Mouse (Mus musculus): Measurements from ENCODE around the gene Zfhx3. TPM values are rescaled to one million over a fixed set of nuclear protein-coding genes. Genes with fewer than 3 reads are reported as not detected.

Zfhx3 gene
- polyA plus RNA-seq, 1 experiment from 2014 or later: 3.3 TPM

GRCm38 (mm10) chr8:108612815-108613214, 670.4 kb downstream of the Zfhx3 start:
- Histone ChIP-seq H3K4me2 (ENCODE audit: low read depth, low read length) (no peak overlapping the region; the same call in 1 of the 2 replicates), H3K27ac (ENCODE audit: low read length) (no peak overlapping the region), H3K9me3 (replicated peaks; ENCODE audit: control insufficient read depth, low read length) (no peaks in the 10 kb centered on the region), H3K27me3 (ENCODE audit: control insufficient read depth, insufficient read depth, low read length) (no peaks in the 10 kb centered on the region), H3K9ac (ENCODE audit: low read length) (no peak overlapping the region), H3K4me3 (ENCODE audit: low read length) (no peak overlapping the region), H3K4me1 (ENCODE audit: control insufficient read depth, insufficient read depth, low read length) (peaks cover 7% of the 10 kb centered on the region), H3K36me3 (ENCODE audit: control insufficient read depth, insufficient read depth) (no peaks in the 10 kb centered on the region)
- WGBS: 18% methylated on average over 5 of the region's 5 CpGs
- no peak for ATAC-seq (replicated peaks; ENCODE audit: extremely low read depth, insufficient read depth, low FRiP score)

- 47% methylated on average over 2 of the region's 2 CpGs for WGBS
- H3K36me3 ChIP-seq (ENCODE audit: control insufficient read depth, insufficient read depth): no peaks in the 10 kb centered on the region
- H3K27ac ChIP-seq (ENCODE audit: low read length): no peak overlapping the region
- H3K27me3 ChIP-seq (ENCODE audit: control insufficient read depth, insufficient read depth, low read length): no peaks in the 10 kb centered on the region
- H3K4me2 ChIP-seq (ENCODE audit: low read depth, low read length): no peak overlapping the region
- H3K9ac ChIP-seq (ENCODE audit: low read length): no peak overlapping the region
- no peak for ATAC-seq (replicated peaks; ENCODE audit: extremely low read depth, insufficient read depth, low FRiP score)
- H3K4me1 ChIP-seq (ENCODE audit: control insufficient read depth, insufficient read depth, low read length): peaks cover 7% of the 10 kb centered on the region
- H3K4me3 ChIP-seq (ENCODE audit: low read length): no peak overlapping the region
- H3K9me3 ChIP-seq (replicated peaks; ENCODE audit: control insufficient read depth, low read length): no peaks in the 10 kb centered on the region
Observed at GRCm38 (mm10) chr8:108613280-108613679, 670.8 kb downstream of the Zfhx3 start.

- no peak for ATAC-seq (replicated peaks; ENCODE audit: extremely low read depth, insufficient read depth, low FRiP score)
- WGBS: 52% methylated on average over 7 of the region's 7 CpGs
- no peaks in the 10 kb centered on the region for H3K9me3 ChIP-seq (replicated peaks; ENCODE audit: control insufficient read depth, low read length)
- no peak overlapping the region for H3K9ac ChIP-seq (ENCODE audit: low read length)
- H3K4me3 ChIP-seq (ENCODE audit: low read length): no peak overlapping the region
- no peaks in the 10 kb centered on the region for H3K4me1 ChIP-seq (ENCODE audit: control insufficient read depth, insufficient read depth, low read length)
- no peak overlapping the region for H3K27ac ChIP-seq (ENCODE audit: low read length)
- no peaks in the 10 kb centered on the region for H3K36me3 ChIP-seq (ENCODE audit: control insufficient read depth, insufficient read depth)
- H3K27me3 ChIP-seq (ENCODE audit: control insufficient read depth, insufficient read depth, low read length): no peaks in the 10 kb centered on the region
- H3K4me2 ChIP-seq (ENCODE audit: low read depth, low read length): no peak overlapping the region
Observed at GRCm38 (mm10) chr8:108621296-108621695, 678.9 kb downstream of the Zfhx3 start.

- Histone ChIP-seq H3K9ac (ENCODE audit: low read length) (no peak overlapping the region), H3K9me3 (replicated peaks; ENCODE audit: control insufficient read depth, low read length) (no peaks in the 10 kb centered on the region), H3K4me1 (ENCODE audit: control insufficient read depth, insufficient read depth, low read length) (no peaks in the 10 kb centered on the region), H3K27ac (ENCODE audit: low read length) (no peak overlapping the region), H3K4me2 (ENCODE audit: low read depth, low read length) (no peak overlapping the region), H3K27me3 (ENCODE audit: control insufficient read depth, insufficient read depth, low read length) (no peaks in the 10 kb centered on the region), H3K4me3 (ENCODE audit: low read length) (no peak overlapping the region), H3K36me3 (ENCODE audit: control insufficient read depth, insufficient read depth) (no peaks in the 10 kb centered on the region)
- WGBS: 31% methylated on average over 5 of the region's 5 CpGs
- ATAC-seq (replicated peaks; ENCODE audit: extremely low read depth, insufficient read depth, low FRiP score): 0 out of 2 replicates have a peak, but pooled peaks have one; percentile 32
Observed at GRCm38 (mm10) chr8:108623660-108624059, 681.2 kb downstream of the Zfhx3 start.

GRCm38 (mm10) chr8:108625571-108626120, 683.2 kb downstream of the Zfhx3 start:
- WGBS: 75% methylated on average over 9 of the region's 9 CpGs
- Histone ChIP-seq H3K4me2 (ENCODE audit: low read depth, low read length) (no peak overlapping the region), H3K4me3 (ENCODE audit: low read length) (no peak overlapping the region), H3K9ac (ENCODE audit: low read length) (no peak overlapping the region), H3K36me3 (ENCODE audit: control insufficient read depth, insufficient read depth) (no peaks in the 10 kb centered on the region), H3K9me3 (replicated peaks; ENCODE audit: control insufficient read depth, low read length) (no peaks in the 10 kb centered on the region), H3K27ac (ENCODE audit: low read length) (no peak overlapping the region), H3K27me3 (ENCODE audit: control insufficient read depth, insufficient read depth, low read length) (no peaks in the 10 kb centered on the region), H3K4me1 (ENCODE audit: control insufficient read depth, insufficient read depth, low read length) (no peaks in the 10 kb centered on the region)
- ATAC-seq (replicated peaks; ENCODE audit: extremely low read depth, insufficient read depth, low FRiP score): no peak

GRCm38 (mm10) chr8:108631069-108631468, 688.6 kb downstream of the Zfhx3 start:
- H3K9ac ChIP-seq (ENCODE audit: low read length): no peak overlapping the region
- H3K27ac ChIP-seq (ENCODE audit: low read length): no peak overlapping the region
- no peaks in the 10 kb centered on the region for H3K27me3 ChIP-seq (ENCODE audit: control insufficient read depth, insufficient read depth, low read length)
- no peak for ATAC-seq (replicated peaks; ENCODE audit: extremely low read depth, insufficient read depth, low FRiP score)
- H3K4me1 ChIP-seq (ENCODE audit: control insufficient read depth, insufficient read depth, low read length): no peaks in the 10 kb centered on the region
- H3K4me3 ChIP-seq (ENCODE audit: low read length): no peak overlapping the region
- H3K4me2 ChIP-seq (ENCODE audit: low read depth, low read length): no peak overlapping the region
- no peaks in the 10 kb centered on the region for H3K36me3 ChIP-seq (ENCODE audit: control insufficient read depth, insufficient read depth)
- 97% methylated on average over 1 of the region's 1 CpGs for WGBS
- no peaks in the 10 kb centered on the region for H3K9me3 ChIP-seq (replicated peaks; ENCODE audit: control insufficient read depth, low read length)

- Histone ChIP-seq H3K4me2 (ENCODE audit: low read depth, low read length) (no peak overlapping the region), H3K27ac (ENCODE audit: low read length) (no peak overlapping the region), H3K36me3 (ENCODE audit: control insufficient read depth, insufficient read depth) (no peaks in the 10 kb centered on the region), H3K4me1 (ENCODE audit: control insufficient read depth, insufficient read depth, low read length) (no peaks in the 10 kb centered on the region), H3K27me3 (ENCODE audit: control insufficient read depth, insufficient read depth, low read length) (no peaks in the 10 kb centered on the region), H3K9ac (ENCODE audit: low read length) (no peak overlapping the region), H3K9me3 (replicated peaks; ENCODE audit: control insufficient read depth, low read length) (no peaks in the 10 kb centered on the region), H3K4me3 (ENCODE audit: low read length) (no peak overlapping the region)
- 42% methylated on average over 3 of the region's 3 CpGs for WGBS
- no peak for ATAC-seq (replicated peaks; ENCODE audit: extremely low read depth, insufficient read depth, low FRiP score)
Observed at GRCm38 (mm10) chr8:108634282-108634681, 691.8 kb downstream of the Zfhx3 start.

- Histone ChIP-seq H3K4me1 (ENCODE audit: control insufficient read depth, insufficient read depth, low read length) (no peaks in the 10 kb centered on the region), H3K36me3 (ENCODE audit: control insufficient read depth, insufficient read depth) (no peaks in the 10 kb centered on the region), H3K27me3 (ENCODE audit: control insufficient read depth, insufficient read depth, low read length) (no peaks in the 10 kb centered on the region), H3K4me3 (ENCODE audit: low read length) (no peak overlapping the region), H3K27ac (ENCODE audit: low read length) (no peak overlapping the region), H3K4me2 (ENCODE audit: low read depth, low read length) (no peak overlapping the region), H3K9me3 (replicated peaks; ENCODE audit: control insufficient read depth, low read length) (no peaks in the 10 kb centered on the region), H3K9ac (ENCODE audit: low read length) (no peak overlapping the region)
- ATAC-seq (replicated peaks; ENCODE audit: extremely low read depth, insufficient read depth, low FRiP score): no peak
- WGBS: 85% methylated on average over 2 of the region's 2 CpGs
Observed at GRCm38 (mm10) chr8:108637887-108638286, 695.4 kb downstream of the Zfhx3 start.

GRCm38 (mm10) chr8:108645660-108646059, 703.2 kb downstream of the Zfhx3 start:
- no peak overlapping the region for H3K4me3 ChIP-seq (ENCODE audit: low read length)
- 71% methylated on average over 3 of the region's 3 CpGs for WGBS
- H3K4me2 ChIP-seq (ENCODE audit: low read depth, low read length): no peak overlapping the region
- H3K9me3 ChIP-seq (replicated peaks; ENCODE audit: control insufficient read depth, low read length): no peaks in the 10 kb centered on the region
- H3K9ac ChIP-seq (ENCODE audit: low read length): no peak overlapping the region
- ATAC-seq (replicated peaks; ENCODE audit: extremely low read depth, insufficient read depth, low FRiP score): no peak
- no peaks in the 10 kb centered on the region for H3K27me3 ChIP-seq (ENCODE audit: control insufficient read depth, insufficient read depth, low read length)
- H3K36me3 ChIP-seq (ENCODE audit: control insufficient read depth, insufficient read depth): no peaks in the 10 kb centered on the region
- H3K27ac ChIP-seq (ENCODE audit: low read length): no peak overlapping the region
- peaks cover 4% of the 10 kb centered on the region; the same call in 1 of the 2 replicates for H3K4me1 ChIP-seq (ENCODE audit: control insufficient read depth, insufficient read depth, low read length)

Data from heart, embryonic 16.5 days (tissue).